Mouse (Mus musculus) erythroblast, adult 5-6 weeks (primary cell): ENCODE measurements around the gene Pip5k1b. TPM values are rescaled to one million over a fixed set of nuclear protein-coding genes. Genes with fewer than 3 reads are reported as not detected.
A peak's percentile ranks its signal among the peaks of the same experiment; 100 is the strongest.

Experiments
- ATAC-seq: replicated peaks from 2 replicates; pipeline ENCODE4 v1.8.0; 2016; ENCODE audit warnings: moderate number of reproducible peaks, mild to moderate bottlenecking, moderate TSS enrichment, inconsistent platforms; ENCODE audit not compliant: poor library complexity, low FRiP score, severe bottlenecking
- total RNA-seq, 2 experiments: library from RNA; stranded (forward) in 1 of 2; stranded (reverse) in 1 of 2; fragments of 150-400 nt in 1 of 2; fragments of 200-764, 138-1000 nt in 1 of 2; gene quantifications; 2 replicates each; pipeline versions ENCODE4 v1.2.3 to v1.2.4; 2015 to 2017; ENCODE audit warnings: low replicate concordance in 2 of 2

The Pip5k1b gene
- total RNA-seq, 2 experiments from 2014 or later, result 35.4 to 43.5 TPM

DNA sequence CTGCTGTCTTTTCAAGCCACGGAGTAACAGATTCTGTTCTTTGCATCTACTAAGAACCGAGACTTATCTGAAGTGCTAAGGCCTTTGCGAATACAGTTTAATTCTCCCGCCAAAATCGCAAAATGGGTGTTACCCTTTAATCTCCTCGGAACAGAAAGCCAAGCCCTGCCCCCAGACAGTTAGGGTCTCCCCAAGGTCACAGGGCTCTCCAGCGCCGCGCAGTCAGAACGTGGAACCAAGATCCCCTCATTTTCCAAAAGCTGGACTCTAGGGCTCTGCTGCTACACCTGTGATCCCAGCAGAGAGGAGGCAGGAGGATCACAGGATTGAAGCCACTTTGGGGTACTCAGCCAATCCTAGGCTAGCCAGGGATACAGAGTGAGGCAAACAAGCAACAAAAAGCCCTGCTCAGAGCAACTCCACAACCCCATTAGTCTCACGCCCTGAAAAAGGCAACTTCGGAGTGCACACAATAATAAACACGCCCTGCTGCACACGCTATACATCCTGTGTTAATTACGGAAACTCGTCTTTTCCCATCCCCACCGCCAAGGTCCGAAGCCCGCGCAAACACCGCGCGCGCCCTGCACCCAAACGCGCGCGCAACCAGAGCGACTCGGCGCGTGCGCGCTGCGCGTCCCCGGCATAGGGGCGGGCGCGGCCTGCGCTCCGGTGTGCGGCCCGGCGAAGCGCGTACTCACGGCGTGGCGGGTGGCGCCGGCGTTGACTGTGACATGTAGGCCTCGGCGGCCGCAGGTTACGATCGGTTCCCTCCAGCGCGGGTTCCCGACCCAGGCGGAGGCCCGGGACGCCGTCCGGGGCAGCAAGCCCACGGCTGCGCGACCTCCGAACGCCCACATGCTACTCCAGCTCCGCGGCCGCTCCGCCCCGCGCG is 275.7 kb downstream of the Pip5k1b start:
- ATAC-seq, result peak; percentile 67

DNA sequence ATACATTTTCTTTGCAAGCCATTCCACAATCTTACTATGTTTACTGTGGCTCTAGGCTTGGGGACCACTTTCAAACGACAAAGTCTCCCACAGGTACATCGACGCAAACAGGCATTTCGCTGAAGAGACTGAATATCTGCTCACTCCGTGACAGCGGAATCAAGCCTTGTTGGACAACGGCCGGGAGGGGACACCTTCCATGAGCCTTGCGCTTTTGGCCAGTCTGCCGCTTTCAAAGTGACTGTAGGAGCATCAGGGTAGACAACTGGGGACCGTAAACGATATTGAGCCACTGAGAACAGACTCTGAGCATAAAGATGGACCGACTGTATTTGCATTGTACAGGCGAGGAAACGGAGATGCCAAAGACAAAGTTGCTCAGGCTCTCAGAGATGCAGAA is 276.8 kb downstream of the Pip5k1b start:
- no peak for ATAC-seq

- peak; percentile 42; the same call in 1 of the 2 replicates for ATAC-seq
These were observed 281.4 kb downstream of the Pip5k1b start for GRCm38 (mm10) chr19:24274281-24274680.

- ATAC-seq, result peak; percentile 95
These were observed 283.8 kb downstream of the Pip5k1b start for GRCm38 (mm10) chr19:24271746-24272426.

DNA sequence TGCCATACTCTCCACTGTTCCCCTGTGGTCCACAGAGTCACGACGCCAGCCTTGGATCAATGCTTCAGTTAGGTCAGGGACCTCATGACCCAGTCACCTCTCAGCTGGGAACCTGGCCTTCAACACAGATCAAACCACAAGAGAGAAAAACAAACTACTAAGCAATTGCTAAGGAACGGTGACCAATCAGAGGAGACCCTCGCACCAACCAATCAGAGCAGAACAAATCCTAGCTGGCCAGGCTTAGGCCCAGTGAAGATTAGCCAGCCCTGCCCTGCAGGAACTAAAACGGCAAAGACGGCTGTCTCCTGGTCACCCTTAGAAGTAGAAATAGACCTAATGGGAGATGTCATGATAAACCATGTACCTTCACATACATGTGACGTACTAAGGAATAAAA is 284.3 kb downstream of the Pip5k1b start:
- no peak for ATAC-seq

DNA sequence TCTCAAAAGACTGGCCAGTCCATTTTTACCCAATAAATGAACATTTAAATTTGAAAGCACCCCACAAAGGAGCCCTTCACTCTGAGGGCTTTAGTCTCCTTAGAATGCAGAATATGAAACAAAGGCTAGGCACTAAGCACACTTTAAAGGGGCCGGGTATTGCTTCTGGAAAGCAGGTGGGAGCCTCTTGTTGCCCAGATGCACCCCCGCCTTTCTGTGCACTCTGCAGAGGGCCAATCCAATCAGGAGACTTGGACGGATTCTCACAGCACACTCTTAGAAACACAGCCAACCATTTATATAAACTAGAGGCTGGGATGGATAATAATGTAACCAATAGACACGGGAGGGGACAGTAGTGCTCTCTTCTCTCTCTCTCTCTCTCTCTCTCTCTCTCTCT is 287.1 kb downstream of the Pip5k1b start:
- no peak for ATAC-seq

- ATAC-seq, result no peak
These were observed 289.4 kb downstream of the Pip5k1b start for GRCm38 (mm10) chr19:24266046-24266830.

- peak; percentile 95 for ATAC-seq
These were observed 290.7 kb downstream of the Pip5k1b start for GRCm38 (mm10) chr19:24264991-24265390.

GRCm38 (mm10) chr19:24262736-24263135 is 292.9 kb downstream of the Pip5k1b start:
- ATAC-seq, result no peak

GRCm38 (mm10) chr19:24259390-24260351 is 296.0 kb downstream of the Pip5k1b start:
- ATAC-seq, result no peak

DNA sequence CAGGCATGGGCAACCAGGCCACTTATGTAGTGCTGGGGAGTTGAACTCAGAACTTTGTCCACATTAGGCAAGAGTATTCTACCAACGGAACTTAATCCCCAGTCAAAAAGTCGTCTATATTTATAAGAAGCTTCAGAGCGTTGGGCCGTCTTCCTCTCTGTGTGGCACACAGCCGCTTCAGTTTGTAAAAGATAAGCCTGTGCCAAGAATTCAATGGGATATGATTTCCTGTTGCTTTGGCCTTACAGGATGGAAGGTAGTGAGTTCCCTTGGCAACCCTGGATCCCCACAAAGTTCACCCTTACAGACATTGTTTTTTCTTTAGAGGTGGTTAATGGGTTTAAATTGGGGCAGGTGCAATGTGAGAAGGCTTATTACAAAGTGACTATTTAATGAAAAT is 297.3 kb downstream of the Pip5k1b start:
- no peak for ATAC-seq

DNA sequence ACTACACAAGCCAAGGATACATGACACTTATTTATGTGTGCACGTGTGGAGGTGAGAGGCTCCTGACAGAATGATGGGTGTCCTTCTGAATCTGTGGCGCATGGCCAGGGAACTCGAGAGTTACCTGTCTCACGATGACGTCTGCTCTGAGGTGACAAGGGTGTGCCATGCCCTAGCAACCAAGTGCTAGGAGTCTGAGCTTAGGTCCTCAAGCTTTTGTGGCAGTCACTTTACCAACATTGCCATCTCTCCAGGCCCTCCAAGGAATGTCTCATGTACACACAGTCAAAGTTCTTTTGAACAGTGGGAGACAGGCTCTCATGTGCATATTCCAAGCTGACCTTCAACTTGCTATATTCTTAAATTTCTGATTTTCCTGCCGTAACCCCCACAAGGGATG is 297.7 kb downstream of the Pip5k1b start:
- no peak for ATAC-seq

DNA sequence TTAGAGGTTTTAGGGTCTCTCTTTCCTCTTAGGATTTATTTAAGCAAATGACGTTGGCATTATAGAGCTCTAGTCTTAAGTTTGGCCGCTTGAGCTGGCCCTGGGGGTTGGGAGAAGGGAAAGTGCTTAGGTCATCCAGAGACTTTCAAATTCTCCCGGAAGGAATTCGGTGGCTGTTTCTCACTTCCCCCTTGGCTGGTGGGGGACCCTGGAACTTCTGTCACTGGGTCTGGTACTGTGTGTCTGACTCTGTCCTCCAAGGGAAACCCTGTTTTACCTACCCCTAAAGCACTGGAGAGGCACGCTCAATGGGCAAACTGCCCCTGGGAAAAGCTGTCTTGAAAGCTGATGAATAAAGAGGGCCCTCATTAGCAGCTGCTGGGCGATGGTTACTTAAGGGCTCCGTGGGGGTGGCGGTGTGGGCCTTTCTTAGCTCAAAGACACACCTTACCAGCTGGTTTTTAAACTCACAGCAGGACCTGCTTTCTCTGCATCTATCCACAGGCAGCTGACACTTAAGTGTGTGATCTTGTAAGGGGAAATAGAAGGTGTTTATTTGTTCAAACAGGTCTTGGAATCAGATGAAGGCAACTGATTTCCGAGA is 301.9 kb downstream of the Pip5k1b start:
- no peak for ATAC-seq

DNA sequence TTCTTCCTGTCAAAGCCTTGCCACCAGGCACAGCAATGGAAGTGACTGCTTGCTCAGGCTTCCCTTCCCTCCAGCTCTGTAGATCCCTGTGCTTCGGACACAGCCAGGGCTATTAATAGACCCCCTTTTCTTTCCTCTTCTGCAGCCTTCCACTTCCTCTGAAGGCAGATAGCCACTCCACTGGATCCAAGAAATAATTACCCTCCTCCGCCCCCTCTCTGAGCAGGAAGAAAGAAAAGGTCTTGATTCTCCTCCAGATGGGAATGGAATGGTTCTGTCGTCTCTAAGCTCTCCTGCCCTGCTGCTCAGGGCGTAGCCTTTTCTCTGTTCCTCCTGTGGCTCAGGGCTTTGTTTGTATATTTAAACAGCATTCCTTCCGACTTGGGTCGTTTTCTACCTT is 303.8 kb downstream of the Pip5k1b start:
- no peak for ATAC-seq

Other genes with a start within 250 kb of the Pip5k1b start
- 37.8 and 40.9 TPM in 2 replicates for gene Fam122a, start 78.5 kb downstream of the Pip5k1b start, total RNA-seq (2015; ENCODE audit: low replicate concordance)
- 6.3 and 12.1 TPM in 2 replicates for gene Fam122a, start 78.5 kb downstream of the Pip5k1b start, total RNA-seq (2017; ENCODE audit: low replicate concordance)
- gene Tmem252, start 118.1 kb upstream of the Pip5k1b start, total RNA-seq (2015; ENCODE audit: low replicate concordance), result not detected in 2 replicates
- not detected in 2 replicates for gene Tmem252, start 118.1 kb upstream of the Pip5k1b start, total RNA-seq (2017; ENCODE audit: low replicate concordance)